Mouse (Mus musculus) C2C12 (cell line): Measurements from ENCODE around the gene Gm20388. TPM values are rescaled to one million over a fixed set of nuclear protein-coding genes. Genes with fewer than 3 reads are reported as not detected.

Experiments used
- H3K27me3 ChIP-seq: one replicate; pipeline ENCODE4 v1.6.1; 2011; ENCODE audit not compliant: control insufficient read depth, insufficient read depth, insufficient read length
- H3K36me3 ChIP-seq: one replicate; pipeline ENCODE4 v1.6.1; 2011; ENCODE audit not compliant: control insufficient read depth, insufficient read depth
- H3K4me3 ChIP-seq: one replicate; pipeline ENCODE4 v1.5.1; 2011; ENCODE audit warnings: mild to moderate bottlenecking, control low read depth; ENCODE audit not compliant: poor library complexity, insufficient read depth, severe bottlenecking
- H3K79me2 ChIP-seq: one replicate; pipeline ENCODE4 v1.6.1; 2011; ENCODE audit not compliant: control insufficient read depth, insufficient read depth
- H3K79me3 ChIP-seq: one replicate; pipeline ENCODE4 v1.6.1; 2011; ENCODE audit warnings: low read depth, control low read depth
- H3ac ChIP-seq: one replicate; pipeline ENCODE3; 2011; ENCODE audit warnings: low read depth; ENCODE audit not compliant: control insufficient read depth, insufficient read length
- CEBPB ChIP-seq: IDR thresholded peaks from one replicate; pipeline ENCODE4 v1.6.1; 2011; ENCODE audit warnings: low read depth, mild to moderate bottlenecking, control low read depth, moderate library complexity
- CTCF ChIP-seq: IDR thresholded peaks from one replicate; pipeline ENCODE4 v1.5.1; 2011; ENCODE audit not compliant: control insufficient read depth, insufficient read depth, insufficient read length
- FOSL1 ChIP-seq: IDR thresholded peaks from one replicate; pipeline ENCODE4 v1.8.0; 2011; ENCODE audit warnings: mild to moderate bottlenecking, low read length; ENCODE audit not compliant: poor library complexity, insufficient read depth, severe bottlenecking
- MAX ChIP-seq: IDR thresholded peaks from one replicate; pipeline ENCODE4 v1.6.1; 2011; ENCODE audit warnings: mild to moderate bottlenecking, control low read depth
- MYOD1 ChIP-seq: IDR thresholded peaks from one replicate; pipeline ENCODE4 v1.6.1; 2011; ENCODE audit warnings: low read depth; ENCODE audit not compliant: control insufficient read depth, insufficient read length
- MYOG ChIP-seq: IDR thresholded peaks from one replicate; pipeline ENCODE4 v1.6.1; 2011; ENCODE audit not compliant: control insufficient read depth, insufficient read length; ENCODE audit errors: extremely low read depth
- USF1 ChIP-seq: IDR thresholded peaks from one replicate; pipeline ENCODE4 v1.6.1; 2011; ENCODE audit warnings: low read depth, mild to moderate bottlenecking, control low read depth, moderate library complexity
- polyA plus RNA-seq: library from polyadenylated mRNA; unstranded; fragments of >200 nt; fragmentation: generic; extraction: Trizol; gene quantifications from one replicate; pipeline ENCODE4 v1.2.1, GENCODE M21; 2012; ENCODE audit warnings: missing spikeins

Gm20388 gene
- polyA plus RNA-seq, 1 experiment = 15.0 TPM

DNA sequence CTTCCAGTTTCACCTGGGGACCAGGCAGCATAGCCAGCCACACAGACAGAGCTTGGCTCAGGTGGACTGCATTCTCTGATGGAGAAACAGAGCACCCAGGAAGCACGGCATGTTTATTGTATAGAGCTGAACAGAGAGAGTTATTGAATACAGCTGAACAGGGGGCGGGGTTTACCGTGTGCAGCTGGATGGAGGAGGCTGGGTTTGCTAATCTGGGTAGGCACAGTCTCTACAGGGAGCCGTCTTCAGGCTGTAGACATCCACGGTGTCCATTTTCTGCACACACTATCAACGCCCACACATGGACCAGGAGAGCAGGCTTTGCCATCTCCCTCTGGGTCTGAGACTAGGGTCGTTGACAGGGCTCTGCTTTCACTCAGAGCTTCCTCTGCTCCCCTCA lies 2363.2 kb downstream of the Gm20388 start:
- Histone ChIP-seq H3K27me3 (no peaks in the 10 kb centered on the region), H3K4me3 (no peak overlapping the region), H3K36me3 (no peaks in the 10 kb centered on the region), H3K79me2 (no peaks in the 10 kb centered on the region), H3ac (no peak overlapping the region), H3K79me3 (no peaks in the 10 kb centered on the region)
- no peak for TF ChIP-seq CEBPB
- no peak for TF ChIP-seq FOSL1
- no peak for TF ChIP-seq USF1
- TF ChIP-seq CTCF = no peak
- TF ChIP-seq MAX = no peak
- TF ChIP-seq MYOG = no peak
- no peak for TF ChIP-seq MYOD1

DNA sequence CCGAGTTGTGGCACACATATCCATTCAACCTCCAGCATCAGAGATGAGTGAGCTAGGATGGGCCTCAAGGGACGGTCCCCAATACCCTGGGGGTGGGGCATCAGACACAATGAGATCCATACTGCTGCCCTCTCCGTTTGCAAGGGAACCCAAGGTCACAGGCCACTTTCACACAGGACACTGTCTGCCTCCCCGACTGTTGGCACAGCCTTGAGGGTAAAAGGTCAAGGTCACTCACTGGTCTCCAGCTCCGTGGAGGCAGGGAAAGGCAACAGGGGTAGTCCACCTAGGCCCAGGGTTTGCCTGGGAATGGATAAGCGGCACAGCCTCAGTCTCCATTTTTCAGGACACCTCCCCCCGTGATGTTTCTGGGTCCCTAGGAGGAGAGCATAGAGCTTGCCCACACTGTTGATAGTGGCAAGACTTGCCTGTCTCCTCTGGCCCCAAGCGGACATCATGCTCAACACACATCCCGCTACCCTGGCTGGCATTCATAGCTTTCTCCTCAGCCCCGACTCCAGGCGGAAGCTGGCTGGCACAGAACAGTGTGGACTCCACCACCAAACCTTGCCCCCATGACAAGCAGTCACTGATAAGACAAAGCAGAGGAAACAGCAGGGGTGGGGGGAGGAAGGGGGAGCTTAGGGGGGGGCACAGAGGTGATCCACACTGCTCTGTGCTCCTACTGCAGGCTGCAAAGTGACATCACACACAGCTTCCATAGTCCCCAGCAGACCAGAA lies 2364.2 kb downstream of the Gm20388 start:
- H3K79me3 ChIP-seq = no peaks in the 10 kb centered on the region
- no peak for TF ChIP-seq CTCF
- no peak for TF ChIP-seq CEBPB
- no peak for TF ChIP-seq USF1
- no peak for TF ChIP-seq MAX
- TF ChIP-seq MYOG = no peak
- no peak for TF ChIP-seq MYOD1
- no peak for TF ChIP-seq FOSL1

DNA sequence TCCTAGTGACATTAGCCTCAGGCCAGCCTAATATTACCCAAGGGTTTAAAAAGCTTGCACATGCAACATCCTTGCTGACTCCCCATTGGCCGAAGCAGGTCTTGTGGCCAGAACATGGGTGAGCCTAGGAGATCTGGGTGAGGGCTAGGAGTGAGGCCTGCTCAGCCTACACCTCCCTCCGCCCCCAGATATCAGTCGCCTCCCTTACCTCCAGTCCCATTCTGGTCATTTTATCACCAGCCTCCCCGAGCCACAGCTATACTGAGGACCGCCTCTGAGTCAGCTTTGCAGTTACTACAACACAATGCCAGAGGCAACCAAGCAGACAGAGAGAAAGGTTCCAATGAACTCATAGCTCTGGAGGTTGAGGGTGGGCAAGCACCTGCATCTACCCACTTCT lies 2365.7 kb downstream of the Gm20388 start:
- TF ChIP-seq CEBPB (no peak), USF1 (no peak), MYOG (no peak), MYOD1 (no peak), CTCF (no peak), FOSL1 (no peak), MAX (no peak)
- no peaks in the 10 kb centered on the region for H3K27me3 ChIP-seq

More for the DNA sequence above, 2364.2 kb downstream of the Gm20388 start:
- no peaks in the 10 kb centered on the region for H3K36me3 ChIP-seq
- no peaks in the 10 kb centered on the region for H3K27me3 ChIP-seq
- no peak overlapping the region for H3ac ChIP-seq
- H3K4me3 ChIP-seq = no peak overlapping the region
- H3K79me2 ChIP-seq = no peaks in the 10 kb centered on the region

DNA sequence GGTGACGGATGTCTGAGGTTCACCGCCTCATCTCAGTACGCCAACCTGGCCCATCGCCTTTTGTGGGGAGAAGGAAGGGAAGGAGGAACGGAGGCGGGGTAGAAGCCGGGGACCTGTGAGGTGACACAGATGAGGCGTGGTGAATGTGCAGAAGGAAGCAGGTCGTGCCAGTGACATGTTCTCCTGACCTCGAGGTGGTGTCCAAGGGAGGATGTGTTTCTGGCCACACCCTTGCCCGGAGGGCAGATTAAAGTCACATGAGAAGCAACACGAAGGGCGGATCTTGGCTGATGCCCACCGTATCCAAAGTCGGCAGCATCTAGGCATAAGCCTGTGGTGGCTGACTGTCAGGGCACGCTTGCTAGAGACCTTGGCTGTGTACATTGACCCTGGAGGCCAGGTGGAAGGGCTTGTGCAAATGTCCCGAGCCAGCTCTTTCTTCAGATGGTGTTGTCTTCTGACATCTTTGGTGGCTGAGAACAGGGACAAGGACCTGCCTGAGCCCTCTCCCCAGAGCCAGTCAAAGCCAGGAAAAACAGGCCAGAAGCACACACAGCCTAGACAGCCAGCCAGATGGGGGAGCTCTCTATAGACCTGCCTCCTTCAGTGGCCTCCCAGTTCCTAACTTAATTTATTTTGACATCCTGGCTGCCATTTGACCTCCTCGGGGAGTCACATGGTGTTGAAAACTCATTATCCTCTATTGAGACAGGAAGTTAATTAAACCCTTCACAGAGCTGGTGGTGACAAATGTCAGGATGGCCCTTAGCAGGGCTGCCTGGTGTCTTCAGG lies 2366.8 kb downstream of the Gm20388 start:
- no peak overlapping the region for H3K4me3 ChIP-seq
- no peak for TF ChIP-seq USF1
- no peak for TF ChIP-seq FOSL1
- no peak for TF ChIP-seq CEBPB
- TF ChIP-seq MAX = no peak
- no peak for TF ChIP-seq CTCF
- no peak for TF ChIP-seq MYOD1
- TF ChIP-seq MYOG = no peak
- no peaks in the 10 kb centered on the region for H3K79me3 ChIP-seq

More for the DNA sequence above, 2365.7 kb downstream of the Gm20388 start:
- H3K79me2 ChIP-seq = no peaks in the 10 kb centered on the region
- no peak overlapping the region for H3ac ChIP-seq
- no peaks in the 10 kb centered on the region for H3K36me3 ChIP-seq
- no peak overlapping the region for H3K4me3 ChIP-seq
- H3K79me3 ChIP-seq = no peaks in the 10 kb centered on the region

DNA sequence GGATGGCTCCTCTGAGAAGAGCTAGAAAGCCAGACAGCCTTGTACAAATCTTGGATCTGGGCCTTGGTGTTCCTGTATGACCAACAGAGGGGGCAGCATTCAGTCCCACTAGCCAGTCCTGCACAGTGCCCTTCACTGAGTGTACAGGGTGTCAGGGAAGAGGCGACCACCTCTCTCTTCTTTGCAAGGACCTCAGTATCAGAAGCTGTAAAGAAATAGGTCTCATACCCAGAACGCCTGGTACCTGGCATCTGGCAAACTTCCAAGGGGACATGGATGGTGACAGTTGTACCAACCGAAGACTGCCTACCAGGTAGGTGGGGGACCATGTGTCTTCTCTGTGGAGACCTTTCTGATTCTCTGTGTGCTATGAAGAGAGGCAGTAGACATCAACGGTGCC lies 2369.5 kb downstream of the Gm20388 start:
- H3K36me3 ChIP-seq = no peaks in the 10 kb centered on the region
- no peak overlapping the region for H3ac ChIP-seq
- no peaks in the 10 kb centered on the region for H3K27me3 ChIP-seq
- TF ChIP-seq CEBPB = no peak
- no peak for TF ChIP-seq USF1
- no peak for TF ChIP-seq MYOD1
- TF ChIP-seq FOSL1 = no peak
- TF ChIP-seq MYOG = no peak
- no peak for TF ChIP-seq CTCF
- peaks cover 1% of the 10 kb centered on the region for H3K79me3 ChIP-seq
- H3K4me3 ChIP-seq = no peak overlapping the region
- peaks cover 10% of the 10 kb centered on the region for H3K79me2 ChIP-seq

More for the DNA sequence above, 2366.8 kb downstream of the Gm20388 start:
- H3K79me2 ChIP-seq = no peaks in the 10 kb centered on the region
- H3K27me3 ChIP-seq = no peaks in the 10 kb centered on the region
- no peaks in the 10 kb centered on the region for H3K36me3 ChIP-seq
- H3ac ChIP-seq = no peak overlapping the region
